Comparison of ENCODE assay signal across 11 mouse cellular contexts in the genomic region with DNA sequence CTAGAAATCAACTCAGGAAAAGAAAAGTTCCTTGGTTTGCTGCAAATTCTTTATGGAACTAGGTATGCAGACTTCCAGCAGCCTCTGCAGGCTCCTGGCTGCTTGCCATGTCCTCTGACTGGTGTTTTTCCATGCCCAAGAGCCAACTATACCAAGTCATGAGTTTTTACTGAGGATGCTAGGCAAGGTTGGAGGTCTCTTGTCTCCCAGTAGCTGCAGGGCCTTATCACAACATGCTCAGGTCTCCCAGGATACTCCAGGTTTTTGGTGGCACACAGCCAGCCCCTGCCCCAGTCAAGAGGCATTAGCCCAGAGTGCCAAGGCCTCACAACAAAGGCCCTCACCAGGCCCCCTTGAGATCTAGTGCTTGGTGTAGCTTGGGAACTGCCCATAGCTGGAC.
DNase-seq lines count a peak whose midpoint lies in the region; ATAC-seq and TF ChIP-seq lines count a peak whose summit lies in the region.
"Had no signal": no experiment of that assay in that cellular context is flagged by ENCODE, and none has a peak within 500 bp of the region (broad histone marks: within the 10 kb centered on the region; RNA-seq: fewer than 3 reads in every experiment).

No protein-coding gene starts in this region.

- H3K27ac ChIP-seq in cerebellum, adult 2 months (ENCODE audit: insufficient read depth, low read length) = no peak overlapping the region
- no peak overlapping the region for H3K27ac ChIP-seq in liver, postnatal 0 days (ENCODE audit: low read depth)
- H3K27ac ChIP-seq: macrophage; neural tube, embryonic 13.5 days; stomach, embryonic 15.5 days had no signal

- ATAC-seq in liver, postnatal 0 days = no peak

- TF ChIP-seq CTCF in cerebellum, adult 2 months (IDR thresholded peaks at IDR 0.05; ENCODE audit: borderline replicate concordance, insufficient read depth, low read depth, low read length) = no peak
- TF ChIP-seq CTCF in liver, postnatal 0 days (IDR thresholded peaks at IDR 0.05; ENCODE audit: low read depth) = no peak

- no peaks in the 10 kb centered on the region for H3K27me3 ChIP-seq in cerebellum, adult 2 months (ENCODE audit: control insufficient read depth, insufficient read depth, low read length)
- H3K27me3 ChIP-seq in liver, postnatal 0 days (ENCODE audit: insufficient read depth, low read length) = no peaks in the 10 kb centered on the region
- H3K27me3 ChIP-seq: neural tube, embryonic 13.5 days; stomach, embryonic 15.5 days had no signal

- no peaks in the 10 kb centered on the region for H3K36me3 ChIP-seq in liver, postnatal 0 days (replicated peaks; ENCODE audit: insufficient read depth, low read length)
- H3K36me3 ChIP-seq: neural tube, embryonic 13.5 days; stomach, embryonic 15.5 days had no signal

- DNase-seq in right cerebral cortex, postnatal 4 days = peak; percentile 7
- no peak for DNase-seq in right cerebral cortex, postnatal 25 days
- DNase-seq in cerebellum, adult 2 months = peak; percentile 33 to 34
- DNase-seq in kidney, postnatal 10 days = peak; percentile 48
- no peak for DNase-seq in Muller cell, postnatal 12 days (ENCODE audit: inconsistent ontology term)
- no peak for DNase-seq in liver, postnatal 0 days
- no peak for DNase-seq in spleen, postnatal 14 days (ENCODE audit: low spot score in 2 of 2)
- DNase-seq: gastrocnemius, postnatal 14 days had no signal

- H3K9ac ChIP-seq in liver, postnatal 0 days (replicated peaks) = no peak overlapping the region
- H3K9ac ChIP-seq: neural tube, embryonic 13.5 days; stomach, embryonic 15.5 days had no signal

- no peaks in the 10 kb centered on the region; the same call in 1 of the 2 replicates for H3K4me1 ChIP-seq in cerebellum, adult 2 months (ENCODE audit: control insufficient read depth, insufficient read depth, low read length)
- H3K4me1 ChIP-seq in liver, postnatal 0 days (ENCODE audit: insufficient read depth) = no peaks in the 10 kb centered on the region
- H3K4me1 ChIP-seq: neural tube, embryonic 13.5 days; stomach, embryonic 15.5 days had no signal

- H3K9me3 ChIP-seq in liver, postnatal 0 days (ENCODE audit: low read length) = no peaks in the 10 kb centered on the region
- H3K9me3 ChIP-seq: neural tube, embryonic 13.5 days; stomach, embryonic 15.5 days had no signal

- TF ChIP-seq POLR2A in cerebellum, adult 2 months (IDR thresholded peaks at IDR 0.05; ENCODE audit: borderline replicate concordance, insufficient read depth, low read length) = no peak

- no peak overlapping the region for H3K4me3 ChIP-seq in cerebellum, adult 2 months (replicated peaks; ENCODE audit: insufficient read depth, low read depth, low read length)
- no peak overlapping the region for H3K4me3 ChIP-seq in liver, postnatal 0 days (ENCODE audit: low read depth, low read length)
- H3K4me3 ChIP-seq: neural tube, embryonic 13.5 days; stomach, embryonic 15.5 days had no signal

- TF ChIP-seq EP300 in liver, postnatal 0 days (IDR thresholded peaks at IDR 0.05; ENCODE audit: low read depth) = no peak

- no peak overlapping the region for H3K4me2 ChIP-seq in liver, postnatal 0 days (ENCODE audit: low read depth, low read length)
- H3K4me2 ChIP-seq: neural tube, embryonic 13.5 days; stomach, embryonic 15.5 days had no signal

Comparison
In these comparisons a context has a peak if more than half of its experiments do, and no peak if none do; other contexts are left out.
1. DNase-seq: peak in right cerebral cortex, postnatal 4 days (single experiment), cerebellum, adult 2 months (2 of 2) and kidney, postnatal 10 days (single experiment); none in right cerebral cortex, postnatal 25 days (single experiment), Muller cell, postnatal 12 days (single experiment), liver, postnatal 0 days (single experiment) and spleen, postnatal 14 days (0 of 2).